Mouse (Mus musculus) adrenal gland, postnatal 10 days (tissue): ENCODE data around the gene Gng13. TPM values are rescaled to one million over a fixed set of nuclear protein-coding genes. Genes with fewer than 3 reads are reported as not detected.
"Not testable (repeated sequence)": the region's sequence is repeated elsewhere in the genome, so short reads cannot be mapped to it uniquely, and the experiment has no call there.

ENCODE experiments used
- DNase-seq: peaks from one replicate; pipeline ENCODE4 v3.0.0; 2021; ENCODE audit warnings: mixed read lengths
- total RNA-seq, 2 experiments: library from RNA; stranded (reverse); gene quantifications; 2 replicates each; pipeline ENCODE4 v1.2.3; 2021

The Gng13 gene
- total RNA-seq, 2 experiments from 2014 or later = 0.70 TPM; not detected in 1

DNA sequence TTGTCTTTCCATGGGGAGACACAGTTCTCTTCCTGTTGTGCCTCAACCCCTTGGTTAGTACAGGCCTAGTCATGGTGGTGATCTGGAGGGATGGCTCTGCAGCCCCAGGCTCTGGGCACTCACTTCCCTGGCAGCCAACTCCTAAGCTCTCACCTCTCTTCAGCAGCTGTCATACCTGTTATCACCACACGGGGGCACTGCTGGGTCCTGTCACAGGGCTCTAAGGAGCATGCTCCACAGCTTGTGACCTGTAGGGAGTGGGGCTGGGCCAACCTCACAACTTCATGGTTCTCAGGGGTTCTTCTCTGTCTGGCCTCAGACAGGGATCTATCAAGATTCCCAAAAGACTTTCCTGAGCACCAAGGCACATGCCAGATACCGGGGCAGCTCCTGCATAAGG, 15.1 kb downstream of the Gng13 start:
- peak; percentile 93 for DNase-seq

- DNase-seq = no peak
These were observed 18.3 kb downstream of the Gng13 start for GRCm38 (mm10) chr17:25735246-25735645.

GRCm38 (mm10) chr17:25735745-25736144, 18.8 kb downstream of the Gng13 start, which contains the start of gene Mslnl:
Mslnl (plus strand) TSS chr17:25736042.
- DNase-seq = no peak

- DNase-seq = no peak
These were observed 21.9 kb downstream of the Gng13 start for GRCm38 (mm10) chr17:25738861-25739260.

GRCm38 (mm10) chr17:25741471-25741870, 24.5 kb downstream of the Gng13 start:
- DNase-seq = not testable (repeated sequence)

DNA sequence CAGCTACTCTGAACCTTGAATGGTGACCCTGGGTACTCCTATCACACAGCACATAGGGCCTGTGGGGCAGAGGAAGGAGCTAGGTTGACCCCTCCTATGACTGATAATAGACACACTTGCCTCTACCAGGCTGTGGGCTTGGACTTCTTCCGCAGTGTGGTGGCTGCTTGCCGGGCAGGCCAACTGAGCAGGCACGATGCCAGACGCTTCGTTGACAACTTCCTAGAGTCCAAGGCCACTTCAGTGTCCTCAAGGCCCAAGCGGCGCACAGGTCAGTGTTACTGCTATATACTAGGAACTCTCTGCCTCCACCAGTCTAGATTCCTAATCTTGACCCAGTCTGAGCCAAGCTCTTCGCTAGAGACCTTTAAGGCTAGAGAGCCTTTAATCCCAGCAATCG, 26.9 kb downstream of the Gng13 start:
- peak; percentile 64 for DNase-seq

DNA sequence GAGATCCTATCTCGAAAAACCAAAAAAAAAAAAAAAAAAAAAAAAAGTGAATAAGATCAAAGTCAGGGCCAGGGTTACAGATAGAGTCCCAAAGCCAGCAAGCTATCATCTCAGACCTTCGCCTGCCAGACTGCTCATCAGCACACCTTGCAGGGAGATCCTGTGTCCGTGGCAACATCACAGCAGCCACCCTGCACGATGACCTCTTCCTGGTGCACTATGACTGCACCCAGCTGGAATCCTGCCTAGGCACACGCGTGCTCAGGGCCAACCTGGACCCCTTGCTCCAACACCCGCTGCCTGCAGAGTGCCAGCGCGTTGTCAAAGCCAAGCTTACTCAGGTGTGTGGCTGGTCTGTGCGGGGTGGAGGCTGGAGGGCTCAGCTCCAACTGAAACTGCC, 27.3 kb downstream of the Gng13 start:
- no peak for DNase-seq

- DNase-seq = no peak
These were observed 31.3 kb downstream of the Gng13 start for GRCm38 (mm10) chr17:25748238-25748637.

DNA sequence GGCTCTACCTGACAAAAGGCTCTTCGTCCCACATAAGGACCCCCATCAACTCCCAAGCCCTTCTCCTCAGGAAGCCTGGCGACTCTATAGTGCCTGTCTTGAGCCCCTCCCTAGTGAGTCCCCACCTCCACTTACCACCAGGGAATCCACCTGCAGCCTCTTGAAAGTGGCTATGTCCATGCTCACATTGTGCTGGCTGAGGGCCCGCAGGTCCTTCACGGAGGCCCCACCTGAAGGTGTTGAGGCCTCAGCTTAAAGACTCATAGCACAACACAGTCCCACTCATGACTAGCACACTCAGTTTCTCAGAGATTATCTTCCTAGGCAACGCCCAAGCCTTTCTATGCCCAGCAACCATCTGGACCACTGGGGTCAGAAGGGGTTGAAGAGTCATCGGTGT, 32.3 kb downstream of the Gng13 start:
- DNase-seq = no peak

- DNase-seq = peak; percentile 88
These were observed 34.5 kb downstream of the Gng13 start for GRCm38 (mm10) chr17:25751446-25751845.

GRCm38 (mm10) chr17:25754241-25754640, 37.3 kb downstream of the Gng13 start, which contains the start of gene Msln:
Msln (minus strand) TSS chr17:25754378.
- DNase-seq = no peak

DNA sequence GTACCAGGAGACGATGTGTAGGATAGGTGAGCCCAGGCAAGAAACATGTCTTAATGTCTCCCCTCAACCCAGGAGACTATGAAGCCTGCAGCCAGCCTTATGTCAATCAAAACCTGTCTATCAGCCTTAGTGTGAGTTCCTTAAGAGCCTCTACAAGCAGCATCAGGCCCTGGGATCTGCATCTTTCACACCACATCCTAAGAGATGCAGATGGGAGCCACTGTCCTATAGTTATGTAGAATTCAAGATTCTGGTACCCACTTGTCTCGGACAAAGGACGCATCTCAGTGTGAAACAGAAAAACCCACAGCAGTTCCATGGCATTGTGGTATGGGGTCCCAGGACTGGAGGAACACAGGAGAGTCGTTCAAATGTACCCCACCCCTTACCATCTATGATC, 38.1 kb downstream of the Gng13 start:
- no peak for DNase-seq

GRCm38 (mm10) chr17:25755627-25756377, 38.8 kb downstream of the Gng13 start:
- no peak for DNase-seq

- DNase-seq = no peak
These were observed 39.6 kb downstream of the Gng13 start for GRCm38 (mm10) chr17:25756378-25757242.

DNA sequence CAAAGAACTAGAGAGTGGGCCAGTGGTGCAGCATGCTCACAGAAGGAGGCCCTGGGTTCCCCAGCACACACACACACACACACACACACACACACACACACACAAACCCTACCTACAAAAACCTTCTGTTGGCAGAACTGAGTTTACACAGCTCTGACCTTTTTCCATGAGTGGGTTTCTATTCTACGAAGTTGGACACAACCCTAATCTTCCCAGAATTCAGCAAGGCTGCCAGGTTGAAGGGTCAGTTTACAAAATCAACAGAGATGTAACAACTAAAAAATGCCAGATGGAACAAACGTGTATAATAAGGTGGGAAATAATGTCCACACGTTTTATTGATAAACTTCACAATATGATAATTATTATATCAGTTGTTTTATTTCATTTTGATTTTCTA, 40.7 kb downstream of the Gng13 start:
- no peak for DNase-seq

DNA sequence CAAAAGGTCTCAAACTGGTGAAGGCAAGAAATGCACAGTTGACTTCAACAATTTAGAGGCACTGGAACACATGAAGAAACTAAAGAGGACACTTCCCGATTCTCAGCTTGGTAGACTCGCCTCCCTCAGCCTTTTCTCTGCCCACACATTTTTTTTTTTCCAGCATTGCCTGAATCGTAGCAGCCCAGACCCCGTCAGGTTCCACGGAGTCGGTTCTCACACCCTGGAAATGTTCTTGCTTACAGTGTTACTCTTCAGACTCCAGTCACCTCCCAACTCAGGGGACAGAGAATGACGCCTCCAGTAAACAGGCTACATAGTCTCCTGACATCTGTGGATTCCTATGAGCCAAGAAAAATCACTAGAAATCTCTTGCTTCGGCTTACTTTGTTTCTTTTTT, 43.2 kb downstream of the Gng13 start:
- no peak for DNase-seq

DNA sequence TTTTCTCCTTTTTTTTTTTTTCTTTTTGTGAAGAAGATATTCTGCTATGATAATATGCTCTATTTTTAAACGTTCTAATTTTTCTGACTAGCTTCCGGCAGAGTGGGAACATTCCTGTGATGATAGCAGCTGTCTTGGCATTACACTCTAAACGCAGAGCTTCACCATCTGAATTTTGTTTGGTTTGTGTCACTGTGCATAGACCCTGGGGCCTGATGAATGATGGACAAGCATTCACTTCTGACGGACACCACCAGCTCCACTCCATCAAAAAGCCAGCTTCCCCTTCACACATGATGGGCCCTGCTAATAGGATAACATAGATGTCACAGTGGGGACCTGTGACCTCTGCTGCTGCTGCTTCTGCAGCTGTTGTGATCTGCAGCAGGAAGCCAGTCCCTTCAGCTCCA, 44.6 kb downstream of the Gng13 start:
- DNase-seq = no peak

- DNase-seq = no peak
These were observed 45.6 kb downstream of the Gng13 start for GRCm38 (mm10) chr17:25762591-25762990.

- DNase-seq = no peak
These were observed 48.9 kb downstream of the Gng13 start for GRCm38 (mm10) chr17:25765886-25766285.
